Mouse (Mus musculus) cerebellum, adult 2 months (tissue): Measurements from ENCODE around the gene Adgrl3. TPM values are rescaled to one million over a fixed set of nuclear protein-coding genes. Genes with fewer than 3 reads are reported as not detected.

Experiments used
- DNase-seq, 2 experiments: peaks; one replicate each; pipeline ENCODE4 v3.0.0; 2021
- H3K27ac ChIP-seq: fragments of 200-500 bp; 2 replicates; pipeline ENCODE4 v1.5.1; 2012; ENCODE audit warnings: low read length, control low read depth, inconsistent platforms; ENCODE audit not compliant: insufficient read depth
- H3K27me3 ChIP-seq: fragments of 200-500 bp; 2 replicates; pipeline ENCODE4 v1.6.1; 2012; ENCODE audit warnings: inconsistent platforms, mild to moderate bottlenecking, low read length, moderate library complexity; ENCODE audit not compliant: control insufficient read depth, insufficient read depth
- H3K4me1 ChIP-seq: fragments of 200-500 bp; 2 replicates; pipeline ENCODE4 v1.6.1; 2011; ENCODE audit warnings: low read length; ENCODE audit not compliant: control insufficient read depth, insufficient read depth
- H3K4me3 ChIP-seq: fragments of 200-500 bp; replicated peaks from 2 replicates; pipeline ENCODE3; 2011; ENCODE audit warnings: mild to moderate bottlenecking, low read depth, low read length, control low read depth; ENCODE audit not compliant: insufficient read depth
- CTCF ChIP-seq: fragments of 200-500 bp; IDR thresholded peaks from 2 replicates; pipeline ENCODE4 v1.5.1; 2011; ENCODE audit warnings: low read depth, mild to moderate bottlenecking, control low read depth, low read length, moderate library complexity, borderline replicate concordance; ENCODE audit not compliant: insufficient read depth
- POLR2A ChIP-seq: fragments of 200-500 bp; IDR thresholded peaks from 2 replicates; pipeline ENCODE4 v1.6.1; 2011; ENCODE audit warnings: low read length, control low read depth, borderline replicate concordance; ENCODE audit not compliant: insufficient read depth
- WGBS: fragments of 180-500 bp; shearing (Covaris S2); methylation state at CpG from one replicate; pipeline ENCODE4 v1.1.7; 2018; 5-methylcytosine and 5-hydroxymethylcytosine counted together
- polyA plus RNA-seq: library from polyadenylated mRNA; depleted of rRNA; stranded (reverse); fragments of >200 nt; gene quantifications from 2 replicates; pipeline ENCODE4 v1.2.3, GENCODE M21; 2012

The Adgrl3 gene
- polyA plus RNA-seq, 1 experiment, result 59.3 TPM

GRCm38 (mm10) chr5:81591481-81591880 is 571.5 kb downstream of the Adgrl3 start:
- H3K27ac ChIP-seq, result no peak overlapping the region
- no peak for DNase-seq
- no peaks in the 10 kb centered on the region; the same call in 1 of the 2 replicates for H3K4me1 ChIP-seq
- no peak overlapping the region for H3K4me3 ChIP-seq
- WGBS, result 71% methylated on average over 3 of the region's 3 CpGs
- no peaks in the 10 kb centered on the region for H3K27me3 ChIP-seq
- TF ChIP-seq POLR2A (no peak), CTCF (no peak)

DNA sequence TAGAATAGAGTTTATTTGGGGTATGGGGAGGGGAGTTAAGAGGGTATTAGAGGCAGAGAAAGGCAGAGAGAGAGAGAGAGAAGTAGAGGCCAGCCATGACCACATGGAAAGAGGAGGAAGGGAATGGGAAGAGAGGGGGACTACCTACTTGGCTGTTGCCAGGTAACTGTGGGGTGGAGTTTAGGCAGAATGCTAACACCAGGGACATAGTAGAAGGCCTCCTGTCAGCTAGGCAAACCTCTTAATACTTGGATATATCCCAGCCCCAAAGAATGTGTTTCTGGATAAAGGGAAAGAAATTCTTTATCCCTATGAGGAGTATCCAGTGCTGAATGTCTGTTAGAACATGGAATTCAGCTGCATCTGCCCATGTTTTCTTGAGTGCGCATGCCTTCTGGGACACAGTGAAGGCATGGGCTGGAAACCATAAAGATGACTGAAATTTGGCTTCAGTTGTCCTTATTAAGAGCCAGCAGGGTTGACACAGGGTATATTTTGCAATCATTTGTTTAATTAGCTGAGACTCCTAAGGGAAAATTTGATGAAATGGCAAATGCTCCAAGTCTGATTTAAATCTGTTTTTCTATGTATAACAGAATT is 573.6 kb downstream of the Adgrl3 start:
- TF ChIP-seq POLR2A, result no peak
- TF ChIP-seq CTCF, result no peak
- DNase-seq, result no peak
- no peaks in the 10 kb centered on the region for H3K27me3 ChIP-seq
- H3K4me1 ChIP-seq, result no peaks in the 10 kb centered on the region; the same call in 1 of the 2 replicates
- WGBS, result 45% methylated on average over 1 of the region's 1 CpGs
- no peak overlapping the region for H3K27ac ChIP-seq
- no peak overlapping the region for H3K4me3 ChIP-seq

DNA sequence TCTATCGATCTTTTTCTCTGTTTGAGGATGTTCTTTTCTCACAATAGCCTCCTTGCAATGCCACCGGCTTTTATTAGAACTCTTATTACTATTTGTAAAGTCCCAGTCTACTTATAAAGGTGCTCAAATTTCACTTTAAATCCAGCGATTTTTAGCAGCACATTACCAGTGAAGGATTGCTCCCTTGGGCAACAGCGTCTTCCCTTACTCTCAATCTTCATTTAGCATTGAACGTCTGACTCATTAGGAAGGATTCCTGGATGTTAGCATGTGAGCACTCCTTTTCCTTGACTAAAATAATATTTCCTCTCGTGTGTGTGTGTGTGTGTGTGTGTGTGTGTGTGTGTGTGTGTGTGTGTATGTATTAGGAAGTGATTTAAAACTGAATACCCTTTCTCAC is 578.1 kb downstream of the Adgrl3 start:
- Histone ChIP-seq H3K4me1 (no peaks in the 10 kb centered on the region; the same call in 1 of the 2 replicates), H3K4me3 (no peak overlapping the region), H3K27me3 (no peaks in the 10 kb centered on the region), H3K27ac (no peak overlapping the region)
- 82% methylated on average over 6 of the region's 6 CpGs for WGBS
- TF ChIP-seq CTCF, result no peak
- no peak for TF ChIP-seq POLR2A
- DNase-seq, result no peak

- no peak for DNase-seq
- TF ChIP-seq POLR2A (no peak), CTCF (no peak)
- Histone ChIP-seq H3K27ac (no peak overlapping the region), H3K4me1 (no peaks in the 10 kb centered on the region), H3K4me3 (no peak overlapping the region), H3K27me3 (no peaks in the 10 kb centered on the region)
- 94% methylated on average over 4 of the region's 4 CpGs for WGBS
These were observed 583.0 kb downstream of the Adgrl3 start for GRCm38 (mm10) chr5:81602889-81603288.

- peaks cover 5% of the 10 kb centered on the region; the same call in 1 of the 2 replicates for H3K4me1 ChIP-seq
- 87% methylated on average over 1 of the region's 1 CpGs for WGBS
- TF ChIP-seq CTCF (no peak), POLR2A (no peak)
- no peak overlapping the region for H3K27ac ChIP-seq
- no peak for DNase-seq
- H3K4me3 ChIP-seq, result no peak overlapping the region
- H3K27me3 ChIP-seq, result no peaks in the 10 kb centered on the region
These were observed 585.7 kb downstream of the Adgrl3 start for GRCm38 (mm10) chr5:81605646-81606045.

DNA sequence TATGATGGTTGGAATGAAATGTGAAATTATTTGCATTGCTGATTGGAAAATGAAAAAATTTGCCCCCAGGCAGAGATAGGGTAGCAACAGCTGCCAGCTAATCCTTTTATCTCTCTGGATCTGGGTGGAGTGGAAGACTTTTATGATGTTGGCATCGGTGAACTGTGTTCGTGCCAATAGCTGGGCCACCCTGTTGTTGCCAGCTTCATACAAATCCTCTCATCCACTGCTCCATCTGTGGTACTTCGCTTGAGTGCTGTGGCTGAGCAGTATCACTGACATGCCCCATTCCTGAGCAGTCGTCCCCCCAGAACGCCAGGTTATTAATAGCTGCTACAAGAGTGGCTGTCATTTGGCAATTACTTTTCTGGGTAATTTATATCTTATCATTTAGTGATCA is 590.3 kb downstream of the Adgrl3 start:
- DNase-seq, result peak; percentile 26 to 56
- H3K4me1 ChIP-seq, result peaks cover 5% of the 10 kb centered on the region; the same call in 1 of the 2 replicates
- no peak overlapping the region for H3K4me3 ChIP-seq
- H3K27me3 ChIP-seq, result no peaks in the 10 kb centered on the region
- no peak for TF ChIP-seq POLR2A
- no peak for TF ChIP-seq CTCF
- WGBS, result 10% methylated on average over 5 of the region's 5 CpGs
- H3K27ac ChIP-seq, result no peak overlapping the region

- no peak overlapping the region for H3K4me3 ChIP-seq
- H3K27ac ChIP-seq, result no peak overlapping the region
- TF ChIP-seq CTCF (no peak), POLR2A (no peak)
These were observed 594.7 kb downstream of the Adgrl3 start for GRCm38 (mm10) chr5:81614674-81615073.

GRCm38 (mm10) chr5:81621106-81621505 is 601.2 kb downstream of the Adgrl3 start:
- no peak for DNase-seq
- 89% methylated on average over 5 of the region's 5 CpGs for WGBS
- no peak overlapping the region for H3K27ac ChIP-seq
- no peak overlapping the region for H3K4me3 ChIP-seq
- no peak for TF ChIP-seq CTCF
- TF ChIP-seq POLR2A, result no peak
- H3K4me1 ChIP-seq, result no peaks in the 10 kb centered on the region
- no peaks in the 10 kb centered on the region for H3K27me3 ChIP-seq

More at GRCm38 (mm10) chr5:81614674-81615073, 594.7 kb downstream of the Adgrl3 start:
- no peak for DNase-seq
- WGBS, result 90% methylated on average over 4 of the region's 4 CpGs
- no peaks in the 10 kb centered on the region for H3K27me3 ChIP-seq
- H3K4me1 ChIP-seq, result peaks cover 5% of the 10 kb centered on the region; the same call in 1 of the 2 replicates
